Mouse (Mus musculus) layer of hippocampus, postnatal 14 days (tissue): ENCODE results near the gene Cd320. TPM values are rescaled to one million over a fixed set of nuclear protein-coding genes. Genes with fewer than 3 reads are reported as not detected.
"Not testable (repeated sequence)": the region's sequence is repeated elsewhere in the genome, so short reads cannot be mapped to it uniquely, and the experiment has no call there.

Experiments used
- DNase-seq, 2 experiments: peaks; one replicate each; pipeline ENCODE4 v3.0.0; 2021 to 2022; ENCODE audit warnings: low spot score in 2 of 2, mixed read lengths in 1 of 2
- microRNA-seq, 2 experiments: library from miRNA; unstranded; fragments of <30 nt; microRNA quantifications; one replicate each; pipeline ENCODE4 v1.2.0; 2021
- total RNA-seq, 2 experiments: library from RNA; stranded (reverse); gene quantifications; 2 replicates each; pipeline ENCODE4 v1.2.3; 2021

Gene Cd320
- total RNA-seq, 2 experiments from 2014 or later = 25.9 to 28.8 TPM

DNA sequence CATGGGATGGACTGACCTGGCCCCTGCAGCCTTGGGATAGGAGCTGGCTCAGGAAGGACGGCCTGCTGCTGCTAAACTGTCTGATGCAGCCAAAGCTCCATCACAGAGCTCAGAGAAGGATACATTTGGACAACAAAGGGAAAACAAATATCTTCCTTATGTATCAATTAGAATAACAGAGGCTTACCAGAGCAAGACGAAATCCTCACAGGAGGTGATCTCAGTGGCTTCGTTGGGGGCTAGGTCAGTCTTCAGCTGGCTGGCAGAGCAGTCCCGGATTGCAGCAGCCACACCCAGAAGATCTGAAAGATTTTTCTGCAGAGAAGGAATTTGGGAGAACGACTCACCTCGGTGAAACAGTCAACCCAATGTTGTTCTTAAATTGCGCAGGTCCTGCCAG lies 49.5 kb downstream of the Cd320 start:
- DNase-seq = no peak

- not testable (repeated sequence) for DNase-seq
These were observed 50.1 kb downstream of the Cd320 start for GRCm38 (mm10) chr17:33893011-33893410.

DNA sequence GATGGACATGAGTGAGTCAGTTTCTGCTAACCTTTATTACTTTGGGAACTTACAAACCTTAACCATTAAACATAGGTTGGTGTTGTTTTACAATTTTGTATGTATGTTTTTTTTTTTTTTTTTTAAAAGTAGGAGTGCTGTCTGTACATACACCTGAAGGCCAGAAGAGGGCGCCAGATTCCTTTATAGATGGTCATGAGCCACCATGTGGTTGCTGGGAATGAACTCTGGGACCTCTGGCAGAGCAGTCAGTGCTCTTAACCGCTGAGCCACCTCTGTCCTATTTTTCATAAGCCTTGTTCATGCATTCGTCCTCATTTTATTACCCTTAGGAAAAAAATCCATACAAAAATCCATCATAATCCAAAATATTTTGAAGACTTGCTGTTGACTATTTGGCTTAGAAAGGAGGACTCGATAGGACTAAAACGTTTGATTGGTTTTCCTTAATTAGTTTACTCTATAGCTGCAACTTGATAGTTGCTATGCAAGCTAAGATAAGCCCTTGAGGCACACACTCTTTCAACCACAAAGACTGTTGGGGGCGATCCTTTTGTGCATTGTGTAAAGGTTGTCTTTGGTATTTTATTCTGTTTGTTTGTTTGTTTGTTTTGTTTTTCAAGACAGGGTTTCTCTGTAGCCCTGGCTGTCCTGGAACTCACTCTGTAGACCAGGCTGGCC lies 54.4 kb downstream of the Cd320 start:
- DNase-seq = no peak

- not testable (repeated sequence) for DNase-seq
These were observed 55.3 kb downstream of the Cd320 start for GRCm38 (mm10) chr17:33898193-33898592.

Small RNA genes within 50 kb of the gene (microRNA-seq; reads per million reads assigned to microRNA genes)
- 0 reads per million in 2 experiments for gene Gm27740

Other genes starting within 250 kb of the Cd320 start
- 10 to 100 TPM; 40.6 to 45.0 TPM for gene Zfp414, start 214.0 kb upstream of the Cd320 start, total RNA-seq
- under 1 TPM in 1 of 2 experiments, not detected in 1; 0.60 TPM for gene Pram1, start 205.0 kb upstream of the Cd320 start, total RNA-seq
- 100 to 1,000 TPM; 128 to 134 TPM for gene Hnrnpm, start 156.2 kb upstream of the Cd320 start, total RNA-seq
- gene March2, start 124.4 kb upstream of the Cd320 start, total RNA-seq = 10 to 100 TPM; 84.7 to 89.0 TPM
- gene Rab11b, start 82.6 kb upstream of the Cd320 start, total RNA-seq = 100 to 1,000 TPM; 281 to 286 TPM
- gene Angptl4, start 61.3 kb upstream of the Cd320 start, total RNA-seq = 1 to 10 TPM; 4.8 to 5.8 TPM
- gene Kank3, start 32.6 kb upstream of the Cd320 start, total RNA-seq = 10 to 100 TPM; 45.2 to 48.1 TPM
- gene Rps28, start 18.5 kb upstream of the Cd320 start, total RNA-seq = 100 to 1,000 TPM; 776 to 830 TPM
- gene Ndufa7, start 18.5 kb upstream of the Cd320 start, total RNA-seq = 100 to 1,000 TPM; 209 to 232 TPM
- not detected for gene Gm7029, start 30.7 kb downstream of the Cd320 start, total RNA-seq
- gene Kifc1, start 47.6 kb downstream of the Cd320 start, total RNA-seq = 1 to 10 TPM; 2.9 to 4.5 TPM
- gene Platr17, start 62.0 kb downstream of the Cd320 start, total RNA-seq = under 1 TPM in 1 of 2 experiments, not detected in 1; 0.50 TPM
- 10 to 100 TPM; 28.0 to 28.6 TPM for gene Daxx, start 66.3 kb downstream of the Cd320 start, total RNA-seq
- 10 to 100 TPM; 27.4 to 34.4 TPM for gene Tapbp, start 72.8 kb downstream of the Cd320 start, total RNA-seq
- gene Zbtb22, start 72.8 kb downstream of the Cd320 start, total RNA-seq = 10 to 100 TPM; 30.5 to 34.0 TPM
- 10 to 100 TPM; 67.0 to 68.9 TPM for gene Rgl2, start 86.5 kb downstream of the Cd320 start, total RNA-seq
- 10 to 100 TPM; 89.3 to 93.4 TPM for gene Pfdn6, start 97.3 kb downstream of the Cd320 start, total RNA-seq
- gene Wdr46, start 97.6 kb downstream of the Cd320 start, total RNA-seq = 10 to 100 TPM; 17.5 to 18.5 TPM
- gene B3galt4, start 108.4 kb downstream of the Cd320 start, total RNA-seq = 1 to 10 TPM; 5.4 to 6.8 TPM
- gene Vps52, start 112.7 kb downstream of the Cd320 start, total RNA-seq = 10 to 100 TPM; 78.5 to 84.4 TPM
- 100 to 1,000 TPM; 356 to 380 TPM for gene Rps18, start 112.9 kb downstream of the Cd320 start, total RNA-seq
- gene H2-K1, start 157.3 kb downstream of the Cd320 start, total RNA-seq = 10 to 100 TPM; 14.4 to 15.9 TPM
- gene Ring1, start 181.6 kb downstream of the Cd320 start, total RNA-seq = 10 to 100 TPM; 32.5 to 37.8 TPM
- gene H2-Ke6, start 185.0 kb downstream of the Cd320 start, total RNA-seq = 10 to 100 TPM; 48.0 to 48.7 TPM
- 10 to 100 TPM; 91.2 to 97.5 TPM for gene Slc39a7, start 188.6 kb downstream of the Cd320 start, total RNA-seq
- 10 to 100 TPM; 70.9 to 72.1 TPM for gene Rxrb, start 188.7 kb downstream of the Cd320 start, total RNA-seq
- 10 to 100 TPM; 26.8 to 27.4 TPM for gene Col11a2, start 196.3 kb downstream of the Cd320 start, total RNA-seq
- not detected for gene H2-Oa, start 249.2 kb downstream of the Cd320 start, total RNA-seq